Mouse (Mus musculus): ENCODE results near the gene Robo3. TPM values are rescaled to one million over a fixed set of nuclear protein-coding genes. Genes with fewer than 3 reads are reported as not detected.
A peak's percentile ranks its signal among the peaks of the same experiment; 100 is the strongest.

The Robo3 gene
- polyA plus RNA-seq, 1 experiment from 2014 or later, result 0.11 TPM

DNA sequence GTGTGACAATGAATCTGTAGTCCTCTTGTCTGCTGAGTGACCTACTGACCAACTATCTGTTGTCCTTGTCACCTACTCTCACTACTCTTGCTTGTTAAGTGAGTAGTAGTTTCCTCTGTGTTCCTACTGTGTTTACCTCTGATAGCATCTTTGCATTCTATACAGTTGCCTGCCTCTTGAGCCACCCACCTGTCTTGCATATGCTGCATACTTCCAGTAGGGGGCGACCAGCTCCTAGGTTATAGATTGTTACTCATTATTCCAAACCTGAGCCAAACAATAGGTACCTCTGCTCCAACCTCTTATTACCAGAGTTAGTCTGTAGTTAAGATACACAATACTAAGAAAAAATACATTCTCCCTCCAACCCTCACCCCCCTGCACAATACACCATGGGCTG lies 26.7 kb downstream of the Robo3 start:
- H3K9ac ChIP-seq (ENCODE audit: low read length), result no peak overlapping the region
- H3K36me3 ChIP-seq (ENCODE audit: control insufficient read depth, insufficient read depth, low read length), result no peaks in the 10 kb centered on the region
- no peaks in the 10 kb centered on the region for H3K4me1 ChIP-seq (replicated peaks; ENCODE audit: control insufficient read depth, insufficient read depth)
- no peak overlapping the region for H3K27ac ChIP-seq (replicated peaks)
- no peak overlapping the region for H3K4me3 ChIP-seq (ENCODE audit: low read depth, low read length)
- no peak for DNase-seq (ENCODE audit: low spot score)
- H3K9me3 ChIP-seq (ENCODE audit: control insufficient read depth, low read length), result no peaks in the 10 kb centered on the region
- WGBS, result 0% methylated on average over 1 of the region's 1 CpGs
- ATAC-seq (ENCODE audit: low FRiP score, low TSS enrichment), result peak; percentile 50
- TF ChIP-seq CTCF (IDR thresholded peaks at IDR 0.05; ENCODE audit: low read depth), result peak; percentile 87
- no peak for TF ChIP-seq EP300 (optimal IDR thresholded peaks at IDR 0.05)
- H3K27me3 ChIP-seq (ENCODE audit: control insufficient read depth, insufficient read depth, low read length), result no peaks in the 10 kb centered on the region
- no peak overlapping the region for H3K4me2 ChIP-seq (replicated peaks; ENCODE audit: low read depth)

DNA sequence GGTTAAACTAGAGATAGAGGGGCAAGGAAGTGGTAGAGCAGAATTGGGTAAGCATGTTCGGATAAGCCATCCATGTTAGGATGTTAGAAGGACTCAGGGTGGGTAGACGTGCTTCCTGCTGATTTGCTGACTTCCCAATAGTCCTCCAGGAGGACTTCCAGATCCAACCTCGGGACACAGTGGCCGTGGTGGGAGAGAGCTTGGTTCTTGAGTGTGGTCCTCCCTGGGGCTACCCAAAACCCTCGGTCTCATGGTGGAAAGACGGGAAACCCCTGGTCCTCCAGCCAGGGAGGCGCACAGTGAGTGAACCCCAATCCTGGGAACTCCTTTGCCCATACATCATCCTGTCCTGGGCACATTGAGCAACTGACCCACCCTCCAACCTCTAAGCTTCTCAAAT lies 30.0 kb downstream of the Robo3 start:
- Histone ChIP-seq H3K36me3 (ENCODE audit: control insufficient read depth, insufficient read depth, low read length) (no peaks in the 10 kb centered on the region), H3K4me1 (replicated peaks; ENCODE audit: control insufficient read depth, insufficient read depth) (no peaks in the 10 kb centered on the region), H3K9ac (ENCODE audit: low read length) (no peak overlapping the region), H3K9me3 (ENCODE audit: control insufficient read depth, low read length) (no peaks in the 10 kb centered on the region), H3K27ac (replicated peaks) (no peak overlapping the region), H3K4me3 (ENCODE audit: low read depth, low read length) (peak overlapping the region; percentile 20), H3K4me2 (replicated peaks; ENCODE audit: low read depth) (0 out of 2 replicates have a peak overlapping the region, but pooled peaks have one; percentile 14), H3K27me3 (ENCODE audit: control insufficient read depth, insufficient read depth, low read length) (no peaks in the 10 kb centered on the region)
- no peak for ATAC-seq (ENCODE audit: low FRiP score, low TSS enrichment)
- TF ChIP-seq CTCF (IDR thresholded peaks at IDR 0.05; ENCODE audit: low read depth) (no peak), EP300 (optimal IDR thresholded peaks at IDR 0.05) (no peak)
- 82% methylated on average over 7 of the region's 7 CpGs for WGBS
- no peak for DNase-seq (ENCODE audit: low spot score)

GRCm38 (mm10) chr9:37402501-37402900 lies 30.5 kb downstream of the Robo3 start:
- DNase-seq (ENCODE audit: low spot score) (no peak), ATAC-seq (ENCODE audit: low FRiP score, low TSS enrichment) (no peak)
- Histone ChIP-seq H3K4me2 (replicated peaks; ENCODE audit: low read depth) (no peak overlapping the region), H3K4me3 (ENCODE audit: low read depth, low read length) (peak overlapping the region; percentile 20), H3K27me3 (ENCODE audit: control insufficient read depth, insufficient read depth, low read length) (no peaks in the 10 kb centered on the region), H3K9ac (ENCODE audit: low read length) (peak overlapping the region; percentile 38; the same call in 1 of the 2 replicates), H3K27ac (replicated peaks) (peak overlapping the region; percentile 45; the same call in 1 of the 2 replicates), H3K4me1 (replicated peaks; ENCODE audit: control insufficient read depth, insufficient read depth) (no peaks in the 10 kb centered on the region), H3K36me3 (ENCODE audit: control insufficient read depth, insufficient read depth, low read length) (no peaks in the 10 kb centered on the region), H3K9me3 (ENCODE audit: control insufficient read depth, low read length) (no peaks in the 10 kb centered on the region)
- 84% methylated on average over 7 of the region's 7 CpGs for WGBS
- TF ChIP-seq EP300 (optimal IDR thresholded peaks at IDR 0.05), result no peak
- no peak for TF ChIP-seq CTCF (IDR thresholded peaks at IDR 0.05; ENCODE audit: low read depth)

GRCm38 (mm10) chr9:37401802-37402201 lies 31.2 kb downstream of the Robo3 start, which contains the start of gene Robo4:
Robo4 (plus strand) TSS chr9:37401897.
- Histone ChIP-seq H3K4me2 (replicated peaks; ENCODE audit: low read depth) (no peak within 1 kb of the TSS), H3K4me3 (ENCODE audit: low read depth, low read length) (peak within 1 kb of the TSS; percentile 20), H3K27ac (replicated peaks) (peak within 1 kb of the TSS; percentile 45), H3K4me1 (replicated peaks; ENCODE audit: control insufficient read depth, insufficient read depth) (no peaks in the 10 kb centered on the region), H3K27me3 (ENCODE audit: control insufficient read depth, insufficient read depth, low read length) (no peaks in the 10 kb centered on the region), H3K36me3 (ENCODE audit: control insufficient read depth, insufficient read depth, low read length) (no peaks in the 10 kb centered on the region), H3K9ac (ENCODE audit: low read length) (peak within 1 kb of the TSS; percentile 38), H3K9me3 (ENCODE audit: control insufficient read depth, low read length) (no peaks in the 10 kb centered on the region)
- ATAC-seq (ENCODE audit: low FRiP score, low TSS enrichment) (peak; percentile 31; the same call in 1 of the 2 replicates), DNase-seq (ENCODE audit: low spot score) (no peak)
- TF ChIP-seq EP300 (optimal IDR thresholded peaks at IDR 0.05) (no peak), CTCF (IDR thresholded peaks at IDR 0.05; ENCODE audit: low read depth) (no peak)
- 16% methylated on average over 7 of the region's 7 CpGs for WGBS

DNA sequence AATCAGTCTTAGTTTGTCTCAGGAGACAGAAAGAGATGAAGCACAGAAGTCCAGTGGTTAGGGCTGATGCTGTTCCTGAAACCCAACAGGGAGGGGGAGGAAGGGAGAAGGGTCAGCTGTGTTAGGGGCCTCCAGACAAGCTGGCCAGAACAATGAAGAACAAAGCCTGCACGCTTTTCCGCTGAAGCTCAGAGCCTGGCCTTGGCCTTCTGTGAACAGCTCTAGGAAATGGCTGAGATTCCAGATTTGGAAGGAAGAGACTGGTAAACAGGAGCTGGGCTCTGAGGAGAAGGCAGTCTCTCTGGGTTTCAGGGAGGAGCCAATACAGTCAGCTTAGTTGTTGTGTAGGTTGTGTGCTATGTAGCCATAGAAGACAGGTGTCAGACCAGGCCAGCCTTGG lies 32.5 kb downstream of the Robo3 start:
- WGBS, result 77% methylated on average over 2 of the region's 2 CpGs
- Histone ChIP-seq H3K4me3 (ENCODE audit: low read depth, low read length) (no peak overlapping the region), H3K27ac (replicated peaks) (no peak overlapping the region), H3K9me3 (ENCODE audit: control insufficient read depth, low read length) (no peaks in the 10 kb centered on the region), H3K36me3 (ENCODE audit: control insufficient read depth, insufficient read depth, low read length) (no peaks in the 10 kb centered on the region), H3K27me3 (ENCODE audit: control insufficient read depth, insufficient read depth, low read length) (no peaks in the 10 kb centered on the region), H3K4me2 (replicated peaks; ENCODE audit: low read depth) (no peak overlapping the region), H3K9ac (ENCODE audit: low read length) (no peak overlapping the region), H3K4me1 (replicated peaks; ENCODE audit: control insufficient read depth, insufficient read depth) (no peaks in the 10 kb centered on the region)
- DNase-seq (ENCODE audit: low spot score) (no peak), ATAC-seq (ENCODE audit: low FRiP score, low TSS enrichment) (peak; percentile 38; the same call in 1 of the 2 replicates)
- TF ChIP-seq EP300 (optimal IDR thresholded peaks at IDR 0.05) (no peak), CTCF (IDR thresholded peaks at IDR 0.05; ENCODE audit: low read depth) (no peak)

DNA sequence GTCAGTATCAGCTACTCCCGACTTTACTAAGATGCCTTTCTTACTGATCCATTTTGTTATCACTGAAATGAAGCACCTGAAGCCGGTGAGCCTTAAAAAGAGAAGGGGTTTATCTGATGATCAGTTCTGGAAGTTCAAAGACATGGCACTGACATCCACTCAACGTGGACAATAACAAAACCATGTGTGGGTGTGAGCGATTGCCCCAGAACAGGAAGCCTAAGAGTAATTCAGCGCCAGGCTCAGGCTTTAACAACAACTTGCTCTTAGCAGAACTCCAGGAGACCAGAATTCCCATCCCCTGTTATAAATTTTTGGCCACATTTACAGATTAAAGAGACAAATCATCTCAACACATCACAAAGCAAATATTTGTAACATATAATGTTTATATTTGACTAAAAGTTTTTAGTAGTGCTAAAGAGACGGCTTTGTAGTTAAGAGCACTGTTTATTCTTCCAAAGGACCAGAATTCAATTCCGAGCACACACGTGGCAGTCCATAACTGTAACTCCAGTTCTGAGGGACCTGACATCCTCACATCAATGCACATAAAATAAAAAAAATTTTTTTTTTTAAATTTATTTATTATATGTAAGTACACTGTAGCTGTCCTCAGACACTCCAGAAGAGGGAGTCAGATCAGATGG lies 39.4 kb downstream of the Robo3 start:
- DNase-seq (ENCODE audit: low spot score) (no peak), ATAC-seq (ENCODE audit: low FRiP score, low TSS enrichment) (no peak)
- Histone ChIP-seq H3K4me3 (ENCODE audit: low read depth, low read length) (no peak overlapping the region), H3K4me1 (replicated peaks; ENCODE audit: control insufficient read depth, insufficient read depth) (no peaks in the 10 kb centered on the region), H3K27ac (replicated peaks) (no peak overlapping the region), H3K36me3 (ENCODE audit: control insufficient read depth, insufficient read depth, low read length) (no peaks in the 10 kb centered on the region), H3K27me3 (ENCODE audit: control insufficient read depth, insufficient read depth, low read length) (no peaks in the 10 kb centered on the region), H3K9ac (ENCODE audit: low read length) (no peak overlapping the region), H3K9me3 (ENCODE audit: control insufficient read depth, low read length) (no peaks in the 10 kb centered on the region), H3K4me2 (replicated peaks; ENCODE audit: low read depth) (no peak overlapping the region)
- no peak for TF ChIP-seq CTCF (IDR thresholded peaks at IDR 0.05; ENCODE audit: low read depth)
- TF ChIP-seq EP300 (optimal IDR thresholded peaks at IDR 0.05), result no peak
- WGBS, result 55% methylated on average over 8 of the region's 8 CpGs

Measured in stomach, postnatal 0 days (tissue).